Mouse (Mus musculus): Measurements from ENCODE around the gene Slc26a10.

Gene Slc26a10

GRCm38 (mm10) chr10:127179871-127180694, at the start of gene Slc26a10:
TSS of gene Slc26a10 (minus strand) at chr10:127180645.
- no peak for DNase-seq (ENCODE audit: low spot score in 2 of 2)

DNA sequence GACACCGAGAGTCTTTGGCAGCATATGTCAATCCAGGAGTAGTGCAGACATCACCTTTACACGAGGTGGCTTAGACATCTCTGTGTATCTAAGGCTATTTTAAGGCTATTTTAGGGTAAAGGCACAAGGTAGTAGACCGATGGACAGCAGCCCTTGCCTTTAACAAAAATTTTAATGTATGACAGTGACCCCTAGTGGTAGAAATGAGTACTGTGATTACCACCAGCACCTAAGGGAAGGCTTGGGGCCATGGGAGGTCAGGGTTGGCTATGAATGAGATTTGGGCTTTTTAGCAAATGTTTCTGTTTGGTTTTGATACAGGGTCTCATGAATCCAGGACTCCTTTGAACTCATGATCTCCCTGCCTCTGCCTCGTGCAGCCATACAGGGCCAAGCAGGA, 48.5 kb upstream of the Slc26a10 start:
- DNase-seq (ENCODE audit: low spot score in 2 of 2), result no peak

DNA sequence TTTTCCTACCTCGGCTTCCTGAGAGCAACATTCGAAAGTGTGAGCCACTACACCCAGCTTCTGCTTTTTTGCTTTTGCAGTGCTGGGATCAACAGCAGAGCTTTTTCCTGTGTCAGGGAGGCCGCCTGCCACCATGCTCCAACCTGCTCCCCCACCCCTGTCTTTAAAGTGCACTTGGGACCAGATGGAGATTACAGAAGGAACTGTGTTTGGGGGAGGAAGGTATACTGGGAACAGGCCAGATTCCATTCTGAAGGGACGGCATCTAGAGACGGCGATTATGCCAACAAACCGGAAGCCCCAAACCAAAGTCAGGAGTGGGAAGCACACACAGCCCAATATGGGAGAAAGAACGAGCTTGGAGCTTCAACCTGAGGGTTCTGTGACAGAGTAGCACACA, 46.7 kb upstream of the Slc26a10 start:
- no peak for DNase-seq (ENCODE audit: low spot score in 2 of 2)

DNA sequence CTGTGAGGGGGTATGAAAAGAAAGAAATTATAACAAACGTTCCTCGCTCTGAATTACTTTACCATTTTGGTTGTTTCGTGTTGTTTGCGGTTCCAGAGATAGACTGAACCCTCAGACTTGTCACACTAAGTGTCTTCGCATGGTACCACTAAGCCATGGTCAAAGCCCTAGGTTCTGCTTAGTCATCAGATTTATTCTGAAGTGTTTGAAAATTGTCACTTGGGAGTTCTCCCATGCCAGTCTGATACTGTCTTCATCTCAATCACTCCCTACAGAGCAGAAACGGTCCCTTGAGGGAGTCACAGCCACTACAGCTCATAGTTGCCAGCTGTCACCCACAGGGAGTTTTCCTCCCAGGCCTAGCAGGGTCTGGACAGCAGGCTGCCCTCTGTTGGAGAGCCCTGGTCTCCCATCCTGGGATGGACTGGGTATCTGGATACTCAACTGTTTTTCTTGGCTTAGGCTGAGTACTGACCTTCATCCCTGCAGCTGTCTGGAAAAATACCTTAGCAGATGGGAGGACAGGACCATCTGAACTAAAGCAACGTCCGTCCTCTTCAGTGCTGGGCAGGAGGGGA, 46.0 kb upstream of the Slc26a10 start:
- DNase-seq (ENCODE audit: low spot score in 2 of 2), result no peak

GRCm38 (mm10) chr10:127225732-127226131, 45.3 kb upstream of the Slc26a10 start:
- no peak for DNase-seq (ENCODE audit: low spot score in 2 of 2)

DNA sequence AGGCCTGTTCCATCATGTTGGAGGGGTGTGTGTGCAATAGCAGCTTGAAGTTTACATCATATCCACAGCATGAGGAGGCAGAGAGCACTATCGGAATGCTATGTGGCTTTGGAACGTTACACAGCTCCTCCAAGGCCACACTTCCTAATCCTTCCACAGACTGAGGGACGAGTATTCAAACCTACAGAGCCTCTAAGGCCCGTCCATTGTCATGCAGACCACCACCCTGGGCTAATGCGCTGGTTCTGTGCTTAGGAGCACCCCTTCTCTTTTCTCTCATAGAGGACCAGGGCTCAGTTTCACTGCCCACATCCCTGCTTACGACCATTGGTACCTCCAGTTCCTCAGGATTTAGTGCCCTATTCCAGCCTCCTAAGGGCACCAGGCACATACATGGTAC, 44.8 kb upstream of the Slc26a10 start:
- no peak for DNase-seq (ENCODE audit: low spot score in 2 of 2)

DNA sequence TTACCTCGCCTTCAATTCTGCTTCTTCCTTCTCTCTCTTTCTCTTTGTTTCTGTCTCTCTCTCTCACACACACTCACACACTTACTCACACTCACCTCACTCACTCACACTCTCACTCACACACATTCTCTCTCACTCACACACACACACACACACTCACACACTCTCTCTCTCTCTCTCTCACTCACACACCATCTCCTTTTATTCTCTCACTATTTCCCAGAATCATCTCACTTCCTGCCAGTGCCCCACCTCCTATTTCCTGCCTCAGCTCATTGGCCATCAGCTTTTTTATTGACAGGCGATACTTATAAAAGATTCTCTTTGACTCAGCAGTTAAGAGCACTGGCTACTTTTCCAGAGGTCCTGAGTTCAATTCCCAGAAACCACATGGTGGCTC, 37.9 kb upstream of the Slc26a10 start:
- DNase-seq (ENCODE audit: low spot score in 2 of 2), result no peak

- no peak for DNase-seq (ENCODE audit: low spot score in 2 of 2)
These were observed 36.7 kb upstream of the Slc26a10 start for GRCm38 (mm10) chr10:127217177-127217576.

DNA sequence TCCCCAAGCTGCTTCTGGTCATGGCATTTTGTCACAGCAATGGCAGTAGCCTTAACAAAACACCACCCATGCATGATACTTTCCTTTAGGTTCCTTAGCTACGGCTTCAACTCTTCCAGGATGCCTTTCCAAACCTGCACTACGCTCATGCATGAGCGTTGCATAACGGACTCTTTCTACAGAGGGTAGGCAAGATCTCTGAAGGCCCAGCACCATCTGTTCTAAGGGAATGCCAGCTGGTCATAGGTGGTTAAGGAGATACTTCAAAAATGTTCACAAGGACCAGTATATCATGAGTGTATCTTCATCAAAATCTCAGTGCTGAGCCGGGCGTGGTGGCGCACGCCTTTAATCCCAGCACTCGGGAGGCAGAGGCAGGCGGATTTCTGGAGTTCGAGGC, 36.0 kb upstream of the Slc26a10 start:
- DNase-seq (ENCODE audit: low spot score in 2 of 2), result no peak

DNA sequence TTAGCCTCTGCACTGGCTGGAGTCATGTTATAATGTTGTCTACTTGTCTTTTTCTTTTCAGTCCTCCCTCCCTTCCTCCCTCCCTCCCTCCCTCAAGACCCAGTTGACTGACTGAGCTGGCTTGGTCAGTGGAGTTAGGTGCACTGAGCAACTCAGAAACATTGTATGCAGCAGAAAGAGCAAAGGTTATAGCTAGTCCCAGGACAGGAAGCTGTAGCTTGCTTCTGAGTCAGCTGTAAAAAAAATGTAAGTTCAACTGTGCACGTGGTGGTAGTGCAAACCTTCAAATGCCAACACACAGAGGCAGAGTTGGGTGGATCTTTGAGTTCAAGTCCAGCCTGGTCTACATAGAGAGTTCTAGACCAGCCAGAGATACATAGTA, 34.0 kb upstream of the Slc26a10 start:
- no peak for DNase-seq (ENCODE audit: low spot score in 2 of 2)

DNA sequence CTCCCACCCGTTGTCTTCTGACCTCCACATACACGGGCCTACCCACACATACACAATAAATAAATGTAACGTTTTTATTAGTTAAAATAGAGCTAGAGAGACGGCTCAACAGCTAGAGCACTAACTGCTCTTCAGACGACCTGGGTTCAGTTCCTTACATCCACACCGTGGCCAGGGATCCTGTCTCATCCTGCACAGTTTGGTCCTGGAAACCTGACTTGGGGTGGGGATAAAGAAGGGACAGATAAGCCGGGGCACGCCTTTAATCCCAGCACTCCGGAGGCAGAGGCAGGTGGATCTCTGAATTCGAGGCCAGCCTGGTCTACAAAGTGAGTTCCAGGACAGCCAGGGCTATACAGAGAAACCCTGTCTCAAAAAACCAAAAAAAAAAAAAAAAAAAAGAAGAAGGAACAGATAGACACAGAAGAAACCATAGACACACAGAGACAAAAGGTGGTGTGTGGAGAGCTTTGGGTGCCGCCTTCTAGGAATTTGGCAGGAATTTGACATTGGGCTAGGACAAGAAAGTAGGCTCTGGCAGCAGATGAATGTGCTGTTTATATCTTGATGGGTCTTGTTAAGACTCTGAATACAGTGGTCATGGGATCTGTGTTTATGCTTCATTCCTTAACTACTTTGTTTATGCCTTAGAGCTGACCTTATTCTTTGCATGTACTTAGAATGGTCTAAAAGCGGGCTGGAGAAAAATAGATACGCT, 33.4 kb upstream of the Slc26a10 start:
- no peak for DNase-seq (ENCODE audit: low spot score in 2 of 2)

GRCm38 (mm10) chr10:127213272-127213671, 32.8 kb upstream of the Slc26a10 start:
- DNase-seq (ENCODE audit: low spot score in 2 of 2), result no peak

- peak; percentile 78 to 84 for DNase-seq (ENCODE audit: low spot score in 2 of 2)
These were observed 31.0 kb upstream of the Slc26a10 start, which contains the start of gene Pip4k2c for GRCm38 (mm10) chr10:127211414-127211854. TSS of gene Pip4k2c (minus strand) at chr10:127211585.

DNA sequence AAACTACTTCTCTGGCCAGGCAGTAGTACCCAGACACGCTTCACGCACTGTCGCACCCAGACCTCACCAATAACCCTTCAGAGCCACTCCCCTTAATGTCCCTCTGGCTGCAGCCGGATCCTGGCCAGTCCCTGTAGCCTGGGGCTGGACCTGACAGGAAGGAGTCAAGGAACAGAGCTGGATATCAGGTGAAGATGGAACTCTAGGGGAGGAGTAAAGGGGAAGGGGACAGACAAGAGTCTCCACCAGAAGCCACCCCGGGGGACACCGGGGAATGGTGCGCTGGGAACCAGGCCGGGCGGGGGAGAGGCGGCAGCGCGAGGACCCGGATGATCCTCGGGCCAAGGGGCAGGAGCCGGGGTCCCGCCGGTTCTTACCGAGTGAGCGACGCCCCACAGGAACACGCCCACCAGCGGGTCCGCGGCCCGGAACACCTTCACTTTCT, 30.5 kb upstream of the Slc26a10 start:
- DNase-seq (ENCODE audit: low spot score in 2 of 2), result no peak

- no peak for DNase-seq (ENCODE audit: low spot score in 2 of 2)
These were observed 29.6 kb upstream of the Slc26a10 start for GRCm38 (mm10) chr10:127209928-127210570.

GRCm38 (mm10) chr10:127208921-127209320, 28.5 kb upstream of the Slc26a10 start:
- DNase-seq (ENCODE audit: low spot score in 2 of 2), result no peak

DNA sequence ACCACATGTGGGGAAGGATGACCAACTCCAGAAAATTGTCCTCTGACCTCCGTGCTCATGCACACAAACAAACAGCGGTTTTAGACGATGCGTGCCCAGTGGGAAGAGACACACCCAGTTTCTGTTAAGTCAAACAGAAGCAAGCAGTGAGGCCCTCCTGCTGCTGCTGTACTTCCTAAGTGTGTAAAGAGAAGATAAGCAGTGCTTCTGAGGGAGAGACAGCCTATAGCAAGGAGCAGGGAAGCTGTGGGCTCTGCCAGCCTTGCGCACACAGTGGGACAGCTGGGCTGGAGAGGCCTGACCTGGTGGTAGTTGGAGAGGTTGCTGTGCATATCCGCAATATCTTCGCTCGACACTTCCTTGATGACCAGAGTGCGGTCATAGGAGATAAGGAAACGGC, 24.9 kb upstream of the Slc26a10 start:
- DNase-seq (ENCODE audit: low spot score in 2 of 2), result no peak

GRCm38 (mm10) chr10:127204589-127204988, 24.1 kb upstream of the Slc26a10 start:
- no peak for DNase-seq (ENCODE audit: low spot score in 2 of 2)

DNA sequence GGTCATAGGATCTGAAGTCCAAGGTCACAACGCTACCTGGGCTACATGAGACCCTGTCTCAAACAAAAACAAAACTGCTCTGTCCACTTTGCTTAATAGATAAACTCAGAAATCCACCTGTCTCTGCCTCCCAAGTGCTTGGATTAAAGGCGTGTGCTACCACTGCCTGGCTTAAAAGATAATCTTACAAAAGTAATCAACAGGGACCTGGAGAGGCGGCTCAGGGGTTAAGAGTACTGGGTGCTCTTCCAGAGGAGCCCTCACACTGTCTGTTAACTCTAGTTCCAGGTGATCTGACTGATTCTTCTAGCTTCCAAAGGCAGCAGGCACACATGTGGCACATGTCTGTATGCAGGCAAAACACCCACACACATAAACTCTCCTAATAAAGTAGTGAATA, 22.7 kb upstream of the Slc26a10 start:
- DNase-seq (ENCODE audit: low spot score in 2 of 2), result no peak

DNA sequence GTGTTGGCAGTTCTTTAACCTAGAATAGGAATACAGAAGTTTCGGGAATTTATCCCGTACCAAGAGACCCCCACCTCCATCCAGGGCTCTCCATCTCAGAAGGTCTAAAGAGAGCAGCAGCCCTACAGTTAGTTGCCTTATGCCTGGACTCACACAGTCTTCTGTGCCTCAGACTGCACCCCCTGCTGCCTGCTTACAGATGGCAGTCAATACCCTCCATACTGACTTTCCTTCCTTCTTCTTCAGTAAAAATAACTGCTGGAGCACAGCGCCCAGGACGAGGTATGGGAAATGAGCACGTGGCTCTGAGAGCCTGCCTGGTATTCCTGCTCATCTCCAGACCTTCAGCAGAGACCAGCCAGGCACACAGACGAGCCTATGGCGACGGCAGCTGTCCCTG, 19.8 kb upstream of the Slc26a10 start:
- DNase-seq (ENCODE audit: low spot score in 2 of 2), result no peak

DNA sequence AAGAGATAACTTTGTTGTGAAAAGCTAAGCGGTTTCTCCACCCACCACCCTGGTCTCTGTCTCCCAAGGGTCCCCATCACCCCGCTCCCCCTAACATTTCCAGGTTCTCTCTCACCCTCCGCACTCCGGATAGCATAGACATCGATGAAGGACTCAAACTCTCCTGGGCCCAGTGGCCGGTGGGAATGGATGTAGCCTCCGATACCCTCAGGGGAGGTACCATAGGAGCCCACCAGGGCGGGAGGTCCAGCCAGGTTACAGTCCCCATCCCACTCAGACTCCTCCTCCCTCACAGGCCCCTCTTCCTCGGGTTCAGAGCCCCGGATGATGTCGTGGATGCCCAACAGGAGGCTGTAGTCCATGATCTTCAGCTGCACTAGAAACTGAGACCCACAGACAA, 19.0 kb upstream of the Slc26a10 start:
- DNase-seq (ENCODE audit: low spot score in 2 of 2), result no peak

DNA sequence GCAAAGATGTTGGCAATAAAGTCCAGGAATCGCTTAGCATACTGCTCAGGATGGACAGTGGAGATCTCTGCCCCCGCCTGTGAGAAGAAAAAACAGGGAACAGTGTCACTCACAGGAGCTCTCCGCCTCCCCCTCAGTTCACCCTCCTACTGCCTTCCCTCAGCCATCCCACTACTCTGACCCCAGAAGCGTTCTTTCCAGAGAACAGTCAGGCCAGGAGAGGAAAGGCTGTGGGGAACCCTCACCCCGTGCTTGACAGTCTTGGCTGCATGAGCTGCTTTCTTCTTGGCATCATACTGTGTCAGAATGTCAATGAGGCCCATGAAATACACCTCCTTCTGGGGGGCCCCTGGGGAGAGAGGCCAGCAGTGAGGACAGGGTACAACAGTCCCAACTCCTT, 18.6 kb upstream of the Slc26a10 start:
- no peak for DNase-seq (ENCODE audit: low spot score in 2 of 2)
